Mouse (Mus musculus) spleen, adult 2 months (tissue): ENCODE data around the gene Pacrg. TPM values are rescaled to one million over a fixed set of nuclear protein-coding genes. Genes with fewer than 3 reads are reported as not detected.

Source experiments
- DNase-seq, 2 experiments: peaks; one replicate each; pipeline versions ENCODE4 v3.0.0 to v3.0.0-alpha.2; 2012 to 2021; ENCODE audit warnings: low spot score in 2 of 2, low read depth in 1 of 2
- H3K27ac ChIP-seq: fragments of 200-500 bp; 2 replicates; pipeline ENCODE4 v1.5.1; 2012; ENCODE audit warnings: low read length, inconsistent platforms; ENCODE audit not compliant: insufficient read depth
- H3K27me3 ChIP-seq: fragments of 200-500 bp; 2 replicates; pipeline ENCODE4 v1.6.1; 2012; ENCODE audit warnings: mild to moderate bottlenecking, moderate library complexity, low read length, inconsistent platforms; ENCODE audit not compliant: control insufficient read depth, insufficient read depth
- H3K36me3 ChIP-seq: fragments of 200-500 bp; 2 replicates; pipeline ENCODE4 v1.6.1; 2012; ENCODE audit warnings: mild to moderate bottlenecking, low read length, inconsistent platforms; ENCODE audit not compliant: control insufficient read depth, insufficient read depth
- H3K4me1 ChIP-seq: fragments of 200-500 bp; 2 replicates; pipeline ENCODE4 v1.6.1; 2011; ENCODE audit warnings: inconsistent platforms; ENCODE audit not compliant: control insufficient read depth, insufficient read depth, insufficient read length
- H3K4me3 ChIP-seq: fragments of 200-500 bp; 2 replicates; pipeline ENCODE4 v1.5.1; 2011; ENCODE audit warnings: mild to moderate bottlenecking, inconsistent platforms; ENCODE audit not compliant: insufficient read depth, insufficient read length; ENCODE audit errors: extremely low read depth
- CTCF ChIP-seq: fragments of 200-500 bp; IDR thresholded peaks from 2 replicates; pipeline ENCODE4 v1.5.1; 2011; ENCODE audit warnings: mild to moderate bottlenecking, inconsistent platforms; ENCODE audit not compliant: insufficient read depth, insufficient read length, insufficient replicate concordance; ENCODE audit errors: extremely low read depth
- POLR2A ChIP-seq: fragments of 200-500 bp; IDR thresholded peaks from 2 replicates; pipeline ENCODE4 v1.6.1; 2011; ENCODE audit warnings: low read depth, low read length, inconsistent platforms
- WGBS: fragments of 180-500 bp; shearing (Covaris S2); methylation state at CpG from one replicate; pipeline ENCODE4 v1.1.7; 2018; 5-methylcytosine and 5-hydroxymethylcytosine counted together
- polyA plus RNA-seq: library from polyadenylated mRNA; depleted of rRNA; stranded (reverse); fragments of >200 nt; gene quantifications from 2 replicates; pipeline ENCODE4 v1.2.3, GENCODE M21; 2012

Pacrg gene
- polyA plus RNA-seq, 1 experiment = not detected

DNA sequence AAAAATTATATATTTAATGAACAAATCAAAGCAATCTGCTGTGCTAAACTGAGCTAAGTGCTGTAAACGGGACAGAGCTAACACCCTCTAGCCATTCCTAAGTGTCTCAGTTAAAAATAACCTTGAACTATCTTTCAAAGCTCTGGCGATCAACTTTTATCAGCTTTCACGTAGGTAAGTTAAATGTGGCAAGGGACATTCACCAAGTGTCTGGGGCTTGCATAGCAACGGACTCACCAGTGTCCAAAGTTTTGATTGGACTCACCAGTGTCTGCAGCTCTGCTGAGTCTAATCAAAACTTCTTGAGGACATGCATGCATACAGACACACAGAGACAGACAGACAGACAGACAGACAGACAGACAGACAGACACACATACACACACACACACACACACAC, 425.7 kb downstream of the Pacrg start:
- no peak for TF ChIP-seq POLR2A
- TF ChIP-seq CTCF = no peak
- Histone ChIP-seq H3K27ac (no peak overlapping the region), H3K36me3 (no peaks in the 10 kb centered on the region), H3K4me3 (no peak overlapping the region), H3K27me3 (no peaks in the 10 kb centered on the region), H3K4me1 (no peaks in the 10 kb centered on the region)
- WGBS = 86% methylated on average over 4 of the region's 4 CpGs
- DNase-seq = no peak

DNA sequence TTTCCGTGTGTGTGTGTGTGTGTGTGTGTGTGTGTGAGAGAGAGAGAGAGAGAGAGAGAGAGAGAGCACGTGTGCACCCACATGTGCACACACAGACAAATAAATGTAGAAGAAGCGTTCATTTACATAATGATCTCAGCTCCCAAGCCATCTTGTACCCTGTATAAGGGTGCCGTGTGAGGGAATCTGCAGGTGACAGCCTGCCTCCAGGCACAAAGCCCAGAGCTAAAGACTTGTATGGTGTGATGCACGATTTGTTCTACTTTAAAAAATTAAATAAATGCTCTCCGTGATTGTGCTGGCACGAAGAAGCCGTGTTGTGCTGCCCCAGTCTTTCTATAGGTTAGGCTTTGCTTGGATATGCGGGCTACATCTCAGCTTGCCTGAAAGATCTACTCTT, 426.2 kb downstream of the Pacrg start:
- Histone ChIP-seq H3K27me3 (no peaks in the 10 kb centered on the region), H3K4me1 (no peaks in the 10 kb centered on the region), H3K27ac (no peak overlapping the region), H3K36me3 (no peaks in the 10 kb centered on the region), H3K4me3 (no peak overlapping the region)
- TF ChIP-seq CTCF (no peak), POLR2A (no peak)
- 89% methylated on average over 9 of the region's 9 CpGs for WGBS
- DNase-seq = no peak

DNA sequence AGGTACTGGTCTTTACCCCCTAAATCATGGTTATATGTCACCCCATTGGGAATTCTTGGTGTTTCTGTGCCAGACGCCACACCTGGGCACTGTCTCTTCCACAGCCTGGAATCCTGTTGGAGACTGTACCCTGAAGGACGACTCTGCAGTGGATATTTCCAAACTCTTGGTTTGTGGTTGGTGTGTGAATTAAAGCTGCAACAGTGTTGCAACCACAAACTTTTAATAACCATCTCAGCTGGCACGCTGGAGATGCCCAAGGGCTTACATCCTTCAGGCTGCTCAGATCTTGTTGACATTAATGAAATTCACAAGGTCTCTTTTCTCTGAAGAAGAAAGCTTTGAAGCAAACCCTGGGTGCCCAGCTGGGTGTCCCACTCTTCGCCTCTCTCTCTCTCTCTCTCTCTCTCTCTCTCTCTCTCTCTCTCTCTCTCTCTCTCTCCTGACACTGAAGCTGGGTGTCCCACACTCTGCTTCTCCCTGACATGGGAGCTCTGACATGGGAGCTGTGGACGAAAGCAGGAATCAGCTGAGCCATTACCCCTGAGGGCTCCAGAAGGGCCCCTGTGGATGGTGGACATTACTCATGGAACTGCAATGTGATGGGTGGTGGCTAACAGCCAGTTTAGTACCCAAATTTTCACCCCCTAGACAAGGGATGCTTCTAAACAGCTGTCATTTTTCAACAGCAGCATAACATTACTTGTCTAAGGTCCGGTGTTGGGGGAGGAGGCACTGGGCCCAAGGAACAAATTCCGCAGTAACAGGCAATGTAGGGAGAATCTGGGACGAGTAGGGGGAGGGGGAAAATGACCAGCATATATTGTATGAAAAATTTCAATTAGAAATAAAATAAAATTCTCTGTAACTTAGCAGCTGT, 429.3 kb downstream of the Pacrg start:
- Histone ChIP-seq H3K27ac (no peak overlapping the region), H3K4me1 (peaks cover 1% of the 10 kb centered on the region; the same call in 1 of the 2 replicates), H3K4me3 (no peak overlapping the region), H3K36me3 (no peaks in the 10 kb centered on the region), H3K27me3 (no peaks in the 10 kb centered on the region)
- 71% methylated on average over 8 of the region's 8 CpGs for WGBS
- TF ChIP-seq POLR2A = no peak
- no peak for TF ChIP-seq CTCF
- DNase-seq = no peak

GRCm38 (mm10) chr17:10408681-10409081, 431.4 kb downstream of the Pacrg start:
- WGBS = 80% methylated on average over 4 of the region's 4 CpGs
- Histone ChIP-seq H3K4me3 (no peak overlapping the region), H3K36me3 (no peaks in the 10 kb centered on the region), H3K27me3 (no peaks in the 10 kb centered on the region), H3K27ac (no peak overlapping the region), H3K4me1 (peaks cover 1% of the 10 kb centered on the region; the same call in 1 of the 2 replicates)
- TF ChIP-seq POLR2A (no peak), CTCF (no peak)
- DNase-seq = no peak

GRCm38 (mm10) chr17:10407031-10407722, 432.9 kb downstream of the Pacrg start:
- H3K4me3 ChIP-seq = no peak overlapping the region
- WGBS = 70% methylated on average over 7 of the region's 7 CpGs
- H3K27me3 ChIP-seq = no peaks in the 10 kb centered on the region
- no peak for DNase-seq
- peaks cover 1% of the 10 kb centered on the region; the same call in 1 of the 2 replicates for H3K4me1 ChIP-seq
- TF ChIP-seq POLR2A (no peak), CTCF (no peak)
- H3K36me3 ChIP-seq = no peaks in the 10 kb centered on the region
- no peak overlapping the region for H3K27ac ChIP-seq

DNA sequence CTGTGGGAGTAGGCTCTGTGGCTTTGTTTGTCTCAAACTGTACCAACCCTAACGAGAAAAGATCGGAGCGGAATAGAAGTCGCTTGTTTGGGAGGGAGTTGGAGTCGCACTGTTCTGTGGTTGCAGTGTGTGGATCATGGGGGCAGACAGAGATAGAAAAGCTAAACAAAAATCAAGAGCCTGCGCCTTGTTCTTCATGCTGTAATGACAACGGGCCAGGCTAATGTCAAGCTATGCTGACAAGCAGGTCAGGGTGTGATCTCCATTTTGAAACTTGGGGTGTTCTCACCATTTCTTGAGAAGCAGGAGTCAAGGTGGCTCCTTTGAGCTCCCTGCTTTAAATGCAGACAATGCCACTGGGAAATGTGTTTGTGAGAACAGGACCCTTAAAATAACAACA, 433.8 kb downstream of the Pacrg start:
- Histone ChIP-seq H3K4me3 (no peak overlapping the region), H3K27ac (no peak overlapping the region), H3K36me3 (no peaks in the 10 kb centered on the region), H3K27me3 (no peaks in the 10 kb centered on the region), H3K4me1 (peaks cover 1% of the 10 kb centered on the region; the same call in 1 of the 2 replicates)
- no peak for DNase-seq
- 95% methylated on average over 7 of the region's 7 CpGs for WGBS
- TF ChIP-seq POLR2A (no peak), CTCF (no peak)

- TF ChIP-seq POLR2A (no peak), CTCF (no peak)
- 90% methylated on average over 7 of the region's 7 CpGs for WGBS
- no peaks in the 10 kb centered on the region for H3K27me3 ChIP-seq
- no peak for DNase-seq
- no peaks in the 10 kb centered on the region for H3K36me3 ChIP-seq
- H3K27ac ChIP-seq = no peak overlapping the region
- H3K4me1 ChIP-seq = peaks cover 1% of the 10 kb centered on the region; the same call in 1 of the 2 replicates
- no peak overlapping the region for H3K4me3 ChIP-seq
Measured at GRCm38 (mm10) chr17:10405906-10406305, 434.2 kb downstream of the Pacrg start.
